Mouse (Mus musculus) brain, adult 2 months (tissue): ENCODE results near the gene Stard9.
"Not testable (repeated sequence)": the region's sequence is repeated elsewhere in the genome, so short reads cannot be mapped to it uniquely, and the experiment has no call there.

Experiments
- DNase-seq: peaks from one replicate; pipeline ENCODE4 v3.0.0; 2011; ENCODE audit warnings: low read depth, low spot score

The Stard9 gene

GRCm38 (mm10) chr2:120652925-120653284, 24.0 kb downstream of the Stard9 start:
- no peak for DNase-seq

GRCm38 (mm10) chr2:120654693-120655092, 25.8 kb downstream of the Stard9 start:
- no peak for DNase-seq

GRCm38 (mm10) chr2:120655905-120656304, 27.0 kb downstream of the Stard9 start:
- no peak for DNase-seq

- no peak for DNase-seq
Observed at GRCm38 (mm10) chr2:120656711-120657110, 27.8 kb downstream of the Stard9 start.

- DNase-seq, result peak; percentile 16
Observed at GRCm38 (mm10) chr2:120658486-120658885, 29.6 kb downstream of the Stard9 start.

GRCm38 (mm10) chr2:120659318-120659717, 30.4 kb downstream of the Stard9 start:
- no peak for DNase-seq

GRCm38 (mm10) chr2:120660486-120661078, 31.7 kb downstream of the Stard9 start:
- DNase-seq, result peak; percentile 32

- no peak for DNase-seq
Observed at GRCm38 (mm10) chr2:120662766-120663165, 33.8 kb downstream of the Stard9 start.

GRCm38 (mm10) chr2:120663491-120664154, 34.7 kb downstream of the Stard9 start:
- DNase-seq, result peak; percentile 39

- no peak for DNase-seq
Observed at GRCm38 (mm10) chr2:120667446-120667845, 38.5 kb downstream of the Stard9 start.

- DNase-seq, result peak; percentile 31
Observed at GRCm38 (mm10) chr2:120670253-120670652, 41.3 kb downstream of the Stard9 start.

- not testable (repeated sequence) for DNase-seq
Observed at GRCm38 (mm10) chr2:120681151-120681550, 52.2 kb downstream of the Stard9 start.

- no peak for DNase-seq
Observed at GRCm38 (mm10) chr2:120697767-120698166, 68.8 kb downstream of the Stard9 start.

GRCm38 (mm10) chr2:120700379-120700885, 71.5 kb downstream of the Stard9 start:
- DNase-seq, result no peak

GRCm38 (mm10) chr2:120702675-120703074, 73.8 kb downstream of the Stard9 start:
- DNase-seq, result no peak

- no peak for DNase-seq
Observed at GRCm38 (mm10) chr2:120707041-120707440, 78.1 kb downstream of the Stard9 start.

GRCm38 (mm10) chr2:120710154-120710553, 81.2 kb downstream of the Stard9 start:
- DNase-seq, result no peak

- no peak for DNase-seq
Observed at GRCm38 (mm10) chr2:120710948-120711347, 82.0 kb downstream of the Stard9 start.

GRCm38 (mm10) chr2:120713441-120713840, 84.5 kb downstream of the Stard9 start:
- DNase-seq, result no peak

- DNase-seq, result no peak
Observed at GRCm38 (mm10) chr2:120718496-120718895, 89.6 kb downstream of the Stard9 start.

- DNase-seq, result no peak
Observed at GRCm38 (mm10) chr2:120720821-120721220, 91.9 kb downstream of the Stard9 start.

- DNase-seq, result no peak
Observed at GRCm38 (mm10) chr2:120721911-120722310, 93.0 kb downstream of the Stard9 start.

- DNase-seq, result peak; percentile 36
Observed at GRCm38 (mm10) chr2:120722491-120722890, 93.6 kb downstream of the Stard9 start.
